Mouse (Mus musculus) stomach, embryonic 14.5 days (tissue): ENCODE results near the gene Pde8b. TPM values are rescaled to one million over a fixed set of nuclear protein-coding genes. Genes with fewer than 3 reads are reported as not detected.

Experiments used
- ATAC-seq: fragments of 200-750 bp; cut with Nextera tagmentation; 2 replicates; pipeline ENCODE4 v1.8.0; 2017; ENCODE audit warnings: low read depth, moderate TSS enrichment; ENCODE audit not compliant: insufficient number of reproducible peaks, insufficient read depth, low FRiP score
- H3K27ac ChIP-seq: fragments of 300-500 bp; sonication (generic); 2 replicates; pipeline ENCODE4 v1.5.1; 2014; ENCODE audit warnings: mild to moderate bottlenecking, low read length, moderate library complexity, mixed read lengths
- H3K27me3 ChIP-seq: fragments of 300-500 bp; sonication (generic); 2 replicates; pipeline ENCODE4 v1.6.1; 2014; ENCODE audit warnings: low read length, control low read depth, mixed read lengths; ENCODE audit not compliant: control insufficient read depth, insufficient read depth
- H3K36me3 ChIP-seq: fragments of 300-500 bp; sonication (generic); 2 replicates; pipeline ENCODE4 v1.6.1; 2014; ENCODE audit warnings: mild to moderate bottlenecking, control low read depth, low read length, moderate library complexity, mixed read lengths; ENCODE audit not compliant: control insufficient read depth, insufficient read depth
- H3K4me1 ChIP-seq: fragments of 300-500 bp; sonication (generic); 2 replicates; pipeline ENCODE4 v1.6.1; 2014; ENCODE audit warnings: low read length, control low read depth, mixed read lengths; ENCODE audit not compliant: control insufficient read depth, insufficient read depth
- H3K4me2 ChIP-seq: fragments of 300-500 bp; sonication (generic); replicated peaks from 2 replicates; pipeline ENCODE4 v1.6.1; 2014; ENCODE audit warnings: low read depth, low read length, control low read depth
- H3K4me3 ChIP-seq: fragments of 300-500 bp; sonication (generic); 2 replicates; pipeline ENCODE4 v1.5.1; 2014; ENCODE audit warnings: low read depth, low read length, control low read depth
- H3K9ac ChIP-seq: fragments of 300-500 bp; sonication (generic); replicated peaks from 2 replicates; pipeline ENCODE4 v1.6.1; 2014; ENCODE audit warnings: low read depth, mild to moderate bottlenecking, control low read depth, low read length, moderate library complexity, mixed read lengths
- H3K9me3 ChIP-seq: fragments of 300-500 bp; sonication (generic); 2 replicates; pipeline ENCODE4 v1.6.1; 2016; ENCODE audit warnings: low read depth, low read length, control low read depth; ENCODE audit not compliant: control insufficient read depth
- WGBS: fragments of 180-500 bp; shearing (Covaris S2); extraction: QIAGEN DNeasy Blood & Tissue Kit; methylation state at CpG from one replicate; pipeline ENCODE4 v1.1.7; 2014; 5-methylcytosine and 5-hydroxymethylcytosine counted together
- polyA plus RNA-seq: library from polyadenylated mRNA; unstranded; fragments of >200 nt; fragmentation: Nextera tagmentation; extraction: Ambion mirVana; gene quantifications from 2 replicates; pipeline ENCODE4 v1.2.1, GENCODE M21; 2014

The Pde8b gene
- polyA plus RNA-seq, 1 experiment from 2014 or later = 5.5 TPM

GRCm38 (mm10) chr13:95032127-95032831, 217.9 kb downstream of the Pde8b start:
- no peaks in the 10 kb centered on the region for H3K4me1 ChIP-seq
- no peak for ATAC-seq
- 81% methylated on average over 17 of the region's 17 CpGs for WGBS
- H3K9me3 ChIP-seq = no peaks in the 10 kb centered on the region
- H3K27me3 ChIP-seq = no peaks in the 10 kb centered on the region
- no peak overlapping the region for H3K27ac ChIP-seq
- H3K4me3 ChIP-seq = no peak overlapping the region
- no peak overlapping the region for H3K9ac ChIP-seq
- no peaks in the 10 kb centered on the region for H3K36me3 ChIP-seq
- no peak overlapping the region for H3K4me2 ChIP-seq

GRCm38 (mm10) chr13:95030828-95031227, 219.3 kb downstream of the Pde8b start:
- no peak overlapping the region for H3K27ac ChIP-seq
- no peak overlapping the region for H3K4me2 ChIP-seq
- no peaks in the 10 kb centered on the region for H3K36me3 ChIP-seq
- H3K4me3 ChIP-seq = no peak overlapping the region
- no peak for ATAC-seq
- no peak overlapping the region for H3K9ac ChIP-seq
- H3K9me3 ChIP-seq = no peaks in the 10 kb centered on the region
- WGBS = 93% methylated on average over 6 of the region's 6 CpGs
- H3K27me3 ChIP-seq = no peaks in the 10 kb centered on the region
- H3K4me1 ChIP-seq = no peaks in the 10 kb centered on the region

GRCm38 (mm10) chr13:95020216-95020615, 229.9 kb downstream of the Pde8b start:
- no peak for ATAC-seq
- WGBS = 81% methylated on average over 6 of the region's 6 CpGs
- no peaks in the 10 kb centered on the region for H3K9me3 ChIP-seq
- no peak overlapping the region for H3K27ac ChIP-seq
- 0 out of 2 replicates have a peak, but pooled peaks cover 4% of the 10 kb centered on the region for H3K4me1 ChIP-seq
- no peaks in the 10 kb centered on the region; the same call in 1 of the 2 replicates for H3K36me3 ChIP-seq
- H3K4me2 ChIP-seq = no peak overlapping the region
- H3K27me3 ChIP-seq = no peaks in the 10 kb centered on the region
- no peak overlapping the region for H3K4me3 ChIP-seq
- no peak overlapping the region for H3K9ac ChIP-seq

- no peak for ATAC-seq
- Histone ChIP-seq H3K4me3 (no peak overlapping the region), H3K36me3 (no peaks in the 10 kb centered on the region; the same call in 1 of the 2 replicates), H3K4me2 (no peak overlapping the region), H3K27me3 (no peaks in the 10 kb centered on the region), H3K9me3 (no peaks in the 10 kb centered on the region), H3K9ac (no peak overlapping the region), H3K27ac (no peak overlapping the region), H3K4me1 (0 out of 2 replicates have a peak, but pooled peaks cover 4% of the 10 kb centered on the region)
- WGBS = 82% methylated on average over 6 of the region's 6 CpGs
These were observed 230.8 kb downstream of the Pde8b start for GRCm38 (mm10) chr13:95019345-95019744.

GRCm38 (mm10) chr13:95017916-95018315, 232.2 kb downstream of the Pde8b start:
- WGBS = 6% methylated on average over 9 of the region's 9 CpGs
- Histone ChIP-seq H3K4me1 (0 out of 2 replicates have a peak, but pooled peaks cover 4% of the 10 kb centered on the region), H3K27ac (no peak overlapping the region), H3K4me2 (no peak overlapping the region), H3K36me3 (no peaks in the 10 kb centered on the region; the same call in 1 of the 2 replicates), H3K27me3 (no peaks in the 10 kb centered on the region), H3K9me3 (no peaks in the 10 kb centered on the region), H3K4me3 (no peak overlapping the region), H3K9ac (no peak overlapping the region)
- peak; percentile 77; the same call in 1 of the 2 replicates for ATAC-seq

- 0 out of 2 replicates have a peak, but pooled peaks cover 4% of the 10 kb centered on the region for H3K4me1 ChIP-seq
- H3K4me2 ChIP-seq = no peak overlapping the region
- no peak for ATAC-seq
- WGBS = 88% methylated on average over 6 of the region's 6 CpGs
- no peak overlapping the region for H3K4me3 ChIP-seq
- no peaks in the 10 kb centered on the region for H3K9me3 ChIP-seq
- no peak overlapping the region for H3K9ac ChIP-seq
- no peak overlapping the region for H3K27ac ChIP-seq
- H3K36me3 ChIP-seq = no peaks in the 10 kb centered on the region; the same call in 1 of the 2 replicates
- no peaks in the 10 kb centered on the region for H3K27me3 ChIP-seq
These were observed 232.9 kb downstream of the Pde8b start for GRCm38 (mm10) chr13:95017278-95017677.

- no peak overlapping the region for H3K27ac ChIP-seq
- H3K27me3 ChIP-seq = no peaks in the 10 kb centered on the region
- no peaks in the 10 kb centered on the region for H3K9me3 ChIP-seq
- H3K4me1 ChIP-seq = no peaks in the 10 kb centered on the region
- 82% methylated on average over 7 of the region's 7 CpGs for WGBS
- H3K9ac ChIP-seq = no peak overlapping the region
- no peak for ATAC-seq
- peaks cover 11% of the 10 kb centered on the region; the same call in 1 of the 2 replicates for H3K36me3 ChIP-seq
- no peak overlapping the region for H3K4me3 ChIP-seq
- H3K4me2 ChIP-seq = no peak overlapping the region
These were observed 238.4 kb downstream of the Pde8b start for GRCm38 (mm10) chr13:95011546-95012257.

- no peaks in the 10 kb centered on the region for H3K9me3 ChIP-seq
- H3K27me3 ChIP-seq = no peaks in the 10 kb centered on the region
- H3K4me1 ChIP-seq = no peaks in the 10 kb centered on the region
- no peak overlapping the region for H3K9ac ChIP-seq
- 89% methylated on average over 7 of the region's 7 CpGs for WGBS
- H3K4me3 ChIP-seq = no peak overlapping the region
- no peak overlapping the region for H3K27ac ChIP-seq
- no peak for ATAC-seq
- no peak overlapping the region for H3K4me2 ChIP-seq
- H3K36me3 ChIP-seq = peaks cover 11% of the 10 kb centered on the region; the same call in 1 of the 2 replicates
These were observed 240.9 kb downstream of the Pde8b start for GRCm38 (mm10) chr13:95009261-95009660.
